Mouse (Mus musculus) cortical plate, adult 2 months (tissue): Measurements from ENCODE around the gene Vapa. TPM values are rescaled to one million over a fixed set of nuclear protein-coding genes. Genes with fewer than 3 reads are reported as not detected.

Experiments
- H3K27ac ChIP-seq: fragments of 200-500 bp; 2 replicates; pipeline ENCODE4 v1.5.1; 2012; ENCODE audit warnings: low read length, control low read depth, inconsistent platforms; ENCODE audit not compliant: insufficient read depth
- H3K4me1 ChIP-seq: fragments of 200-500 bp; 2 replicates; pipeline ENCODE4 v1.6.1; 2011; ENCODE audit warnings: low read length; ENCODE audit not compliant: control insufficient read depth, insufficient read depth
- H3K4me3 ChIP-seq: fragments of 200-500 bp; 2 replicates; pipeline ENCODE4 v1.5.1; 2011; ENCODE audit warnings: mild to moderate bottlenecking, low read length, control low read depth; ENCODE audit not compliant: insufficient read depth
- CTCF ChIP-seq: fragments of 200-500 bp; IDR thresholded peaks from 2 replicates; pipeline ENCODE4 v1.5.1; 2011; ENCODE audit warnings: mild to moderate bottlenecking, control low read depth, low read length; ENCODE audit not compliant: insufficient read depth; ENCODE audit errors: extremely low read depth
- POLR2A ChIP-seq: fragments of 200-500 bp; IDR thresholded peaks from 2 replicates; pipeline ENCODE4 v1.6.1; 2011; ENCODE audit warnings: mild to moderate bottlenecking, low read length, control low read depth; ENCODE audit not compliant: insufficient read depth; ENCODE audit errors: extremely low read depth
- polyA plus RNA-seq: library from polyadenylated mRNA; depleted of rRNA; stranded (reverse); fragments of >200 nt; gene quantifications from 2 replicates; pipeline ENCODE4 v1.2.3, GENCODE M21; 2012

Vapa gene
- polyA plus RNA-seq, 1 experiment = 84.1 TPM

DNA sequence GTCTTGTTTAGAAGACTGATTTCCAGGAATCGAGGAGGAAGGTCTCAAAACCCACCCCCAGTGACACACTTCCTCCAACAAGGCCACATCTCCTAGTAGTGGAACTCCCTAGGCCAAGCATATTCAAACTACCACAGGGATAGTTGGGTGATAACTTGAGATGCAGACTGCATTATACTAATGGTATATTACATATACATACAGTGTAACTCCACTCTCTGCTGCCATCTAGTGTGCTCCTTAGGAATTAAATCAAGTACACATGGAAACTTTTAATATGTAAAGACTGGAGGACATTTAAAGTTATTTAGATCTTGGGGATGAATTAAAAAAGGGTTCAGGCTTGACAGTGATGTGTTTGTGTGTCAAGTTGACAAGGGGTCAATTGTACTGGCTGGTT is 38.0 kb downstream of the Vapa start:
- no peak overlapping the region for H3K4me3 ChIP-seq
- no peak for TF ChIP-seq CTCF
- no peak for TF ChIP-seq POLR2A
- H3K27ac ChIP-seq = no peak overlapping the region
- H3K4me1 ChIP-seq = peaks cover 5% of the 10 kb centered on the region

DNA sequence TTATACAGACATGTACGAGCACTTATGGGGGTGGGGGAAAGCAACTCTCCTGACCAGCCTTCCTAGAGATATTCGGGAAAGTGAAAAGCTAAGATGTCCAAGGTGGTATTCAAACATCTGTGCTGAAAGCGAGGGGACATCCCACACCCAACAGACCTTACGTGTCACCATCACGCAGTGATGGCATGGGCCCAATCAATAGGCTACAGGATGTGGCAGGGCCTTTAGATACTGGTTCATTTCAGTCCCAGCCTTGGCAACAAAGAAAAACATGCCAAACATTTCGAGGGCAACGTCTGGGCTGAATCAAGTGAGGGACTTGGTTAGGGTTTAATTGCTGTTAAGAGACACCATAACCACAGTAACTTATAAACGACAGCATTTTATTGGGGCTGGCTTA is 38.5 kb downstream of the Vapa start:
- TF ChIP-seq CTCF (no peak), POLR2A (no peak)
- Histone ChIP-seq H3K4me3 (no peak overlapping the region), H3K27ac (no peak overlapping the region), H3K4me1 (peaks cover 5% of the 10 kb centered on the region)

DNA sequence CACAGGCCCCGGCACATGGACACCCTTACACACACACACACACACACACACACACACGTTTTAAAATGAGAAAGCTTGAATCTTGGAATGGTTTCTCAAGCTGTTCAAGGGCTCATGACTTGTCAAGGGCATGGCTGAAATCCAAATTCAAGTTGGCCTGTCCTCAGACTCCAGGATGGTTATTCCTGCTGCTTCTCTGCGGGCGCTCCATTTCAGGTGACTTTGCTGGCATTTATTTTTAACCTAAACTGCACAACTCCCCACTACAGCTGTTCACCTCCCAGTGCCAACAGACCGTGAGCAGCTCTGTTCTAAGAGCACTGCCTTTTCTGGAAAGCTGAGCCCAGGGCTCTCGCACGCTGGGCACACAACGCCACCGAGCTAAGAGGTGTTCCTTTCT is 41.5 kb downstream of the Vapa start:
- TF ChIP-seq CTCF (no peak), POLR2A (no peak)
- Histone ChIP-seq H3K4me1 (peaks cover 5% of the 10 kb centered on the region), H3K27ac (no peak overlapping the region), H3K4me3 (no peak overlapping the region)

DNA sequence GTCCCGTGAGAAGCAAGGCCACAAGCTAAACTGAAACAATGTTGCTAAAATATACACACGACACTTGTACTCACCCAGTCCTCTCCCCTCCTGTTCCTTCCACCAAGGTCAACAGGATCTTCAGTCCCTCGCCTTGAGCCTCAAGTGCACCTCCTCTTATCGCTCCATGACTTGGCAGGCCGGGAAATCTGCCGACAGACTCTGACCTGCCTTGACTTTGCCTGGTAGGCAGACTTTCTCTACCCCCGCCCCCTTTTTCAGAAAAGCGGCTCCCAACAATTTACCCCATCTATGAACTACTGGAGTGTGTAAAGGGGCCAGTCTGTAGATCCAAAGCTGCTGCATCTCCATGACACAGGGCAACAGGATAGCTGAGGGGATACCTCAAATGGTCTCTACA is 41.9 kb downstream of the Vapa start:
- TF ChIP-seq POLR2A (no peak), CTCF (no peak)
- peaks cover 5% of the 10 kb centered on the region for H3K4me1 ChIP-seq
- H3K4me3 ChIP-seq = no peak overlapping the region
- no peak overlapping the region for H3K27ac ChIP-seq

- H3K4me3 ChIP-seq = no peak overlapping the region
- TF ChIP-seq POLR2A (no peak), CTCF (no peak)
- no peak overlapping the region for H3K27ac ChIP-seq
- H3K4me1 ChIP-seq = no peaks in the 10 kb centered on the region
Observed at GRCm38 (mm10) chr17:65564189-65564588, 49.2 kb downstream of the Vapa start.

DNA sequence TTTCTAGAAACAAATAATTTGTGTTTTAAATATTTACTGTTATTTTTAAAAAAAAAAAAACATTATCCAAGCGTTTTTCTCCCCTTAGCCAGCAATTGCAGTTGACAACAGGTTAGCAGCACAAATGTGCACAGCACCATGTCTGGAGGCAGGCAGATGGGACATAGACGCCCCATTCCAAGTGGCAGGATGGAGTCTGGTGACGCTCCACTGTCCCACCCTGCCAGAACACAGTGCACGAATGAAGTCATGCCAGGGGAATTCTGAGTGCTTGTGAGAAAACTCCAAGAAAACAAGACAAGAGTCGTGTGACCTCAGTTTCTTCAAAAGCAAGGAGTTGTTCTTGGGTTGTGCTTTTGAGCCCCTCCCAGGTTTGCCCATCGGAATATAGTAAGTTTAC is 50.0 kb downstream of the Vapa start:
- Histone ChIP-seq H3K4me1 (no peaks in the 10 kb centered on the region), H3K27ac (no peak overlapping the region), H3K4me3 (no peak overlapping the region)
- TF ChIP-seq CTCF (no peak), POLR2A (no peak)

DNA sequence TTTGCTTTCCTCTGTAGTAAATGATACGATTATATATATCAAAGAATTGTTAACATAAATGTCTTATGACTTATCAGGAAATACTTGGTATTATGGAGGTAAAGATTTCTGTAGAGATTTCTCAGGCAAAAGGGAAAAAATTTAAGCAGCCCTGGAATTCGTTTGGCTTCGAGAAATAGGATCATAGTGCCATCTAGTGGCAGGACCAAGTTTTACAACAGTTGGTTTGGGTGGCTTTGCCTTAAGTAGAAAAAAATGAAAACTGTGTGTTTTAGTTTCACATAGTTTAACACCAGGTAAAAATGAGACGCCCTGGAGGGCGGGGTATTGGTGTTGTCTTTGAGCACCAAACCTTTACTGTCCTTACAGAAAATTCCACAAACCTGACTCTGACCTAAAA is 50.6 kb downstream of the Vapa start:
- H3K4me3 ChIP-seq = no peak overlapping the region
- no peak overlapping the region for H3K27ac ChIP-seq
- TF ChIP-seq CTCF (peak; percentile 58; the same call in 1 of the 2 replicates), POLR2A (no peak)
- no peaks in the 10 kb centered on the region for H3K4me1 ChIP-seq

GRCm38 (mm10) chr17:65561361-65562015 is 51.9 kb downstream of the Vapa start:
- Histone ChIP-seq H3K4me3 (no peak overlapping the region), H3K27ac (no peak overlapping the region), H3K4me1 (no peaks in the 10 kb centered on the region)
- TF ChIP-seq CTCF (no peak), POLR2A (no peak)

DNA sequence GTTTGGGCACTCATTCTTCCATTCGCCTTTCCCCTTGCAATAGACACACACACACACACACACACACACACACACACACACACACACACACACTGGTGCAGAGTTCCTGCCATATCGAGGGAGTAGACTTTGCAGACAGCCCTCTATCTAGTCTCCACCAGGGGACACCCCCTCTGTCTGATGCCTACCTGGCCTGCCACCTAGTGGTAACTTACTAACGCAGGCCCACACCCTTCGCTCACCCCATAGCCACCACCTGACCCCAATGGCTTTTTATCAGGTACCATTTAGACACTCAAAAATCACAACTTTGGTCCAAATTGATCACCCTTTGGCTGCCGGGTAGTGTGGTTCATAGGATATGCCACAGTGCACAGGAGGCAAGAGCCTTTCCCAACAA is 54.1 kb downstream of the Vapa start:
- Histone ChIP-seq H3K4me1 (no peaks in the 10 kb centered on the region), H3K4me3 (no peak overlapping the region), H3K27ac (no peak overlapping the region)
- TF ChIP-seq CTCF (peak; percentile 37), POLR2A (no peak)

- H3K4me3 ChIP-seq = no peak overlapping the region
- no peaks in the 10 kb centered on the region for H3K4me1 ChIP-seq
- H3K27ac ChIP-seq = no peak overlapping the region
- TF ChIP-seq CTCF (no peak), POLR2A (no peak)
Observed at GRCm38 (mm10) chr17:65558788-65559187, 54.6 kb downstream of the Vapa start.
